Mouse (Mus musculus): ENCODE measurements at regions not wholly inside any gene's neighbourhood (a gene's known extent, or its start where the extent isn't known, plus 50 kb on each side); places are given as distances from the start of the nearest gene placed in this dataset.

GRCm38 (mm10) chr2:61527127-61527526 lies 51.3 kb upstream of the Tank start:
- Histone ChIP-seq H3K9ac (no peak overlapping the region), H3K4me3 (replicated peaks) (no peak overlapping the region), H3K36me3 (replicated peaks) (no peaks in the 10 kb centered on the region), H3K27ac (replicated peaks) (no peak overlapping the region), H3K9me3 (replicated peaks) (no peaks in the 10 kb centered on the region), H3K27me3 (no peaks in the 10 kb centered on the region), H3K4me2 (no peak overlapping the region), H3K4me1 (replicated peaks) (peaks cover 3% of the 10 kb centered on the region)
- ATAC-seq (ENCODE audit: insufficient read depth) = no peak
- 67% methylated on average over 3 of the region's 3 CpGs for WGBS (ENCODE audit: insufficient replicate concordance)

- ATAC-seq (ENCODE audit: insufficient read depth) = no peak
- H3K9ac ChIP-seq = no peak overlapping the region
- H3K9me3 ChIP-seq (replicated peaks) = no peaks in the 10 kb centered on the region
- H3K27ac ChIP-seq (replicated peaks) = no peak overlapping the region
- 42% methylated on average over 6 of the region's 6 CpGs for WGBS (ENCODE audit: insufficient replicate concordance)
- no peak overlapping the region for H3K4me2 ChIP-seq
- no peaks in the 10 kb centered on the region for H3K27me3 ChIP-seq
- H3K4me1 ChIP-seq (replicated peaks) = peaks cover 3% of the 10 kb centered on the region
- H3K36me3 ChIP-seq (replicated peaks) = no peaks in the 10 kb centered on the region
- H3K4me3 ChIP-seq (replicated peaks) = no peak overlapping the region
Observed at GRCm38 (mm10) chr2:61524060-61524734, 54.2 kb upstream of the Tank start.

GRCm38 (mm10) chr2:61514445-61515123 lies 63.8 kb upstream of the Tank start:
- peak overlapping the region; percentile 24 for H3K4me3 ChIP-seq (replicated peaks)
- peaks cover 34% of the 10 kb centered on the region for H3K4me1 ChIP-seq (replicated peaks)
- peak overlapping the region; percentile 93 for H3K27ac ChIP-seq (replicated peaks)
- peak; percentile 85 for ATAC-seq (ENCODE audit: insufficient read depth)
- peak overlapping the region; percentile 21; the same call in 1 of the 2 replicates for H3K9ac ChIP-seq
- no peaks in the 10 kb centered on the region for H3K9me3 ChIP-seq (replicated peaks)
- no peaks in the 10 kb centered on the region for H3K36me3 ChIP-seq (replicated peaks)
- H3K27me3 ChIP-seq = no peaks in the 10 kb centered on the region
- peak overlapping the region; percentile 64 for H3K4me2 ChIP-seq
- 16% methylated on average over 6 of the region's 6 CpGs for WGBS (ENCODE audit: insufficient replicate concordance)

GRCm38 (mm10) chr2:61513787-61514444 lies 64.5 kb upstream of the Tank start:
- peak overlapping the region; percentile 24 for H3K4me3 ChIP-seq (replicated peaks)
- peaks cover 34% of the 10 kb centered on the region for H3K4me1 ChIP-seq (replicated peaks)
- H3K27ac ChIP-seq (replicated peaks) = peak overlapping the region; percentile 93
- WGBS (ENCODE audit: insufficient replicate concordance) = 10% methylated on average over 12 of the region's 12 CpGs
- H3K9ac ChIP-seq = peak overlapping the region; percentile 21; the same call in 1 of the 2 replicates
- ATAC-seq (ENCODE audit: insufficient read depth) = peak; percentile 95
- peak overlapping the region; percentile 64 for H3K4me2 ChIP-seq
- no peaks in the 10 kb centered on the region for H3K9me3 ChIP-seq (replicated peaks)
- H3K36me3 ChIP-seq (replicated peaks) = no peaks in the 10 kb centered on the region
- no peaks in the 10 kb centered on the region for H3K27me3 ChIP-seq

GRCm38 (mm10) chr2:61503594-61503993 lies 74.8 kb upstream of the Tank start:
- Histone ChIP-seq H3K4me2 (no peak overlapping the region), H3K4me1 (replicated peaks) (0 out of 2 replicates have a peak, but pooled peaks cover 2% of the 10 kb centered on the region), H3K4me3 (replicated peaks) (no peak overlapping the region), H3K9ac (no peak overlapping the region), H3K36me3 (replicated peaks) (no peaks in the 10 kb centered on the region), H3K27ac (replicated peaks) (no peak overlapping the region), H3K9me3 (replicated peaks) (no peaks in the 10 kb centered on the region), H3K27me3 (no peaks in the 10 kb centered on the region)
- WGBS (ENCODE audit: insufficient replicate concordance) = 68% methylated on average over 4 of the region's 4 CpGs
- ATAC-seq (ENCODE audit: insufficient read depth) = no peak

GRCm38 (mm10) chr2:61501922-61502321 lies 76.5 kb upstream of the Tank start:
- Histone ChIP-seq H3K4me3 (replicated peaks) (no peak overlapping the region), H3K9me3 (replicated peaks) (no peaks in the 10 kb centered on the region), H3K36me3 (replicated peaks) (no peaks in the 10 kb centered on the region), H3K4me1 (replicated peaks) (0 out of 2 replicates have a peak, but pooled peaks cover 2% of the 10 kb centered on the region), H3K9ac (no peak overlapping the region), H3K4me2 (no peak overlapping the region), H3K27ac (replicated peaks) (no peak overlapping the region), H3K27me3 (no peaks in the 10 kb centered on the region)
- 72% methylated on average over 5 of the region's 5 CpGs for WGBS (ENCODE audit: insufficient replicate concordance)
- no peak for ATAC-seq (ENCODE audit: insufficient read depth)

- no peaks in the 10 kb centered on the region for H3K27me3 ChIP-seq
- WGBS (ENCODE audit: insufficient replicate concordance) = 11% methylated on average over 1 of the region's 1 CpGs
- no peak overlapping the region for H3K27ac ChIP-seq (replicated peaks)
- no peak overlapping the region for H3K9ac ChIP-seq
- peak; percentile 56 for ATAC-seq (ENCODE audit: insufficient read depth)
- H3K4me2 ChIP-seq = no peak overlapping the region
- no peaks in the 10 kb centered on the region for H3K9me3 ChIP-seq (replicated peaks)
- peaks cover 3% of the 10 kb centered on the region for H3K4me1 ChIP-seq (replicated peaks)
- H3K36me3 ChIP-seq (replicated peaks) = no peaks in the 10 kb centered on the region
- H3K4me3 ChIP-seq (replicated peaks) = no peak overlapping the region
Observed at GRCm38 (mm10) chr2:61499266-61499665, 79.1 kb upstream of the Tank start.

GRCm38 (mm10) chr2:61497930-61498329 lies 80.5 kb upstream of the Tank start:
- no peak overlapping the region for H3K4me2 ChIP-seq
- H3K27ac ChIP-seq (replicated peaks) = no peak overlapping the region
- no peak overlapping the region for H3K4me3 ChIP-seq (replicated peaks)
- H3K36me3 ChIP-seq (replicated peaks) = no peaks in the 10 kb centered on the region
- ATAC-seq (ENCODE audit: insufficient read depth) = no peak
- H3K9ac ChIP-seq = no peak overlapping the region
- no peaks in the 10 kb centered on the region for H3K9me3 ChIP-seq (replicated peaks)
- no peaks in the 10 kb centered on the region for H3K27me3 ChIP-seq
- 52% methylated on average over 5 of the region's 5 CpGs for WGBS (ENCODE audit: insufficient replicate concordance)
- H3K4me1 ChIP-seq (replicated peaks) = peaks cover 5% of the 10 kb centered on the region

GRCm38 (mm10) chr2:61496968-61497367 lies 81.4 kb upstream of the Tank start:
- no peak overlapping the region for H3K9ac ChIP-seq
- no peaks in the 10 kb centered on the region for H3K9me3 ChIP-seq (replicated peaks)
- 67% methylated on average over 2 of the region's 2 CpGs for WGBS (ENCODE audit: insufficient replicate concordance)
- no peak overlapping the region for H3K4me3 ChIP-seq (replicated peaks)
- no peak overlapping the region for H3K4me2 ChIP-seq
- no peak overlapping the region for H3K27ac ChIP-seq (replicated peaks)
- no peak for ATAC-seq (ENCODE audit: insufficient read depth)
- no peaks in the 10 kb centered on the region for H3K27me3 ChIP-seq
- H3K4me1 ChIP-seq (replicated peaks) = peaks cover 5% of the 10 kb centered on the region
- H3K36me3 ChIP-seq (replicated peaks) = no peaks in the 10 kb centered on the region

GRCm38 (mm10) chr2:61493918-61494712 lies 84.3 kb upstream of the Tank start:
- no peak; the same call in 1 of the 2 replicates for ATAC-seq (ENCODE audit: insufficient read depth)

More at GRCm38 (mm10) chr2:61493918-61494712, 84.3 kb upstream of the Tank start:
- 36% methylated on average over 11 of the region's 11 CpGs for WGBS (ENCODE audit: insufficient replicate concordance)
- Histone ChIP-seq H3K27ac (replicated peaks) (no peak overlapping the region), H3K36me3 (replicated peaks) (no peaks in the 10 kb centered on the region), H3K4me1 (replicated peaks) (peaks cover 3% of the 10 kb centered on the region), H3K9ac (no peak overlapping the region), H3K4me3 (replicated peaks) (no peak overlapping the region), H3K4me2 (peak overlapping the region; percentile 29; the same call in 1 of the 2 replicates), H3K27me3 (no peaks in the 10 kb centered on the region), H3K9me3 (replicated peaks) (no peaks in the 10 kb centered on the region)
